ENCODE assay signal across 14 mouse cellular contexts in the genomic region with DNA sequence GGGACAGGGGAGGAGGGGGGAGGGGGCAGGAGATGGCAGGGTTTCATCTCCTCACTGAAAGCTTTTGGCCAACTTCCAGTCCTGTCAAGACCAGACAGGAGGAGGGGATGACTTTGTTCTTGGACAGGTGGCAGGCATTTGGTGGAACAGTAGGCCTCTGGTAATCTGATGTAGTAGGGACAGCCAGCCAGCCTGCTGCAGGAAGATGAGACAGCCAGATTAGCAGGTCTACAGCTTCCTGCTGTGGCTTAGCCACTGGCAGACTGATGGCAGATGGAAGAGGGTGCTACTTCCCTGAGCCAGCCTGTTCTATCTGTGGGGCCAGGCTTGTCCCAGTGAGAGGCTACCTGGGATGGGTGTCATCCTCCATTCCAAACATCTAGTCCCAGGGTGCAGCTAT. TPM values are rescaled to one million over a fixed set of nuclear protein-coding genes. Genes with fewer than 3 reads are reported as not detected.
A peak's percentile ranks its signal among the peaks of the same experiment; 100 is the strongest.
DNase-seq lines count a peak whose midpoint lies in the region; ATAC-seq and TF ChIP-seq lines count a peak whose summit lies in the region.
"Had no signal": no experiment of that assay in that cellular context is flagged by ENCODE, and none has a peak within 500 bp of the region (broad histone marks: within the 10 kb centered on the region; RNA-seq: fewer than 3 reads in every experiment).

No protein-coding gene starts in this region.

- H3K9ac ChIP-seq in intestine, embryonic 16.5 days (ENCODE audit: low read depth, low read length) = peak overlapping the region; percentile 14; the same call in 1 of the 2 replicates
- no peak overlapping the region for H3K9ac ChIP-seq in intestine, embryonic 15.5 days
- no peak overlapping the region for H3K9ac ChIP-seq in hindbrain, postnatal 0 days (replicated peaks; ENCODE audit: low read length)
- H3K9ac ChIP-seq: lung, embryonic 14.5 days; midbrain, embryonic 15.5 days; neural tube, embryonic 13.5 days had no signal

- H3K4me1 ChIP-seq in intestine, embryonic 16.5 days (ENCODE audit: control insufficient read depth, insufficient read depth, low read length) = peaks cover under 1% of the 10 kb centered on the region; the same call in 1 of the 2 replicates
- 0 out of 2 replicates have a peak, but pooled peaks cover 3% of the 10 kb centered on the region for H3K4me1 ChIP-seq in intestine, embryonic 15.5 days (replicated peaks)
- no peaks in the 10 kb centered on the region for H3K4me1 ChIP-seq in hindbrain, postnatal 0 days (ENCODE audit: insufficient read depth, low read length)
- H3K4me1 ChIP-seq: midbrain, embryonic 15.5 days had no signal

- H3K27ac ChIP-seq in intestine, embryonic 16.5 days (ENCODE audit: low read length) = no peak overlapping the region
- no peak overlapping the region for H3K27ac ChIP-seq in intestine, embryonic 15.5 days
- H3K27ac ChIP-seq in hindbrain, postnatal 0 days = peak overlapping the region; percentile 62; the same call in 1 of the 2 replicates
- H3K27ac ChIP-seq: midbrain, embryonic 15.5 days; neural tube, embryonic 13.5 days had no signal

- no peak for TF ChIP-seq CTCF in hindbrain, postnatal 0 days (IDR thresholded peaks at IDR 0.05; ENCODE audit: low read depth)

- no peak overlapping the region for H3K4me3 ChIP-seq in intestine, embryonic 16.5 days (ENCODE audit: low read length)
- no peak overlapping the region for H3K4me3 ChIP-seq in intestine, embryonic 15.5 days (replicated peaks)
- no peak overlapping the region for H3K4me3 ChIP-seq in hindbrain, postnatal 0 days (ENCODE audit: low read length)
- H3K4me3 ChIP-seq: midbrain, embryonic 15.5 days; neural tube, embryonic 13.5 days had no signal

- H3K9me3 ChIP-seq in intestine, embryonic 16.5 days (ENCODE audit: control insufficient read depth, low read length) = no peaks in the 10 kb centered on the region
- no peaks in the 10 kb centered on the region for H3K9me3 ChIP-seq in intestine, embryonic 15.5 days
- H3K9me3 ChIP-seq in hindbrain, postnatal 0 days (ENCODE audit: low read length) = no peaks in the 10 kb centered on the region
- H3K9me3 ChIP-seq: midbrain, embryonic 15.5 days; neural tube, embryonic 13.5 days had no signal

- DNase-seq in MN1 (ENCODE audit: low spot score) = peak; percentile 63
- DNase-seq in cerebellum, adult 9-11 months = peak; percentile 87
- peak; percentile 87 for DNase-seq in hindbrain, postnatal 0 days (ENCODE audit: low spot score)
- no peak for DNase-seq in adrenal gland, postnatal 14 days
- DNase-seq: embryo, embryonic 11 days; gastrocnemius, postnatal 36 days; lung, embryonic 14.5 days; thymus, postnatal 25 days had no signal

- H3K4me2 ChIP-seq in intestine, embryonic 16.5 days (ENCODE audit: low read depth, low read length) = no peak overlapping the region
- no peak overlapping the region for H3K4me2 ChIP-seq in intestine, embryonic 15.5 days (replicated peaks)
- H3K4me2 ChIP-seq in hindbrain, postnatal 0 days (ENCODE audit: low read depth, low read length) = no peak overlapping the region
- H3K4me2 ChIP-seq: lung, embryonic 14.5 days; midbrain, embryonic 15.5 days; neural tube, embryonic 13.5 days had no signal

- H3K27me3 ChIP-seq in intestine, embryonic 16.5 days (replicated peaks; ENCODE audit: control insufficient read depth, insufficient read depth, low read length) = no peaks in the 10 kb centered on the region
- H3K27me3 ChIP-seq in intestine, embryonic 15.5 days (replicated peaks) = no peaks in the 10 kb centered on the region
- no peaks in the 10 kb centered on the region for H3K27me3 ChIP-seq in hindbrain, postnatal 0 days (ENCODE audit: insufficient read depth, low read length)
- H3K27me3 ChIP-seq: midbrain, embryonic 15.5 days; neural tube, embryonic 13.5 days had no signal

- no peak for ATAC-seq in intestine, embryonic 16.5 days
- ATAC-seq in intestine, embryonic 15.5 days = no peak
- ATAC-seq in hindbrain, postnatal 0 days = peak; percentile 38
- no peak for ATAC-seq in inflammation-experienced regulatory T-cells, adult 6 months
- ATAC-seq: midbrain, embryonic 15.5 days had no signal

- H3K36me3 ChIP-seq in intestine, embryonic 16.5 days (ENCODE audit: control insufficient read depth, insufficient read depth, low read length) = peaks cover 17% of the 10 kb centered on the region
- H3K36me3 ChIP-seq in intestine, embryonic 15.5 days = peaks cover 46% of the 10 kb centered on the region
- H3K36me3 ChIP-seq in hindbrain, postnatal 0 days (ENCODE audit: insufficient read depth, low read length) = peaks cover 76% of the 10 kb centered on the region

RNA-seq across cellular contexts. Expression of gene Cel, which starts 17.2 kb away (rescaled TPM):
- 383 and 542 TPM in 2 replicates for polyA plus RNA-seq in intestine, embryonic 16.5 days (2015; fragmentation: Nextera tagmentation; extraction: Ambion mirVana)
- 159 and 428 TPM in 2 replicates for polyA plus RNA-seq in intestine, embryonic 15.5 days (2015; fragmentation: Nextera tagmentation; extraction: Ambion mirVana)
- not detected in 2 replicates for total RNA-seq in hindbrain, postnatal 0 days (2014; rRNA removed)
- polyA plus RNA-seq in hindbrain, postnatal 0 days (2015; fragmentation: Nextera tagmentation; extraction: Ambion mirVana) = not detected in 2 replicates
- total RNA-seq in adrenal gland, postnatal 14 days (2021) = 0.15 TPM in 1 of 2 replicates, not detected in the other
- not detected for polyA plus RNA-seq in inflammation-experienced regulatory T-cells, adult 6 months (2017; shearing (Covaris generic))
- total RNA-seq: gastrocnemius, postnatal 36 days had no signal
- polyA plus RNA-seq: kidney, embryonic 14.5 days; lung, embryonic 14.5 days; neural tube, embryonic 13.5 days had no signal

RNA-seq across cellular contexts. Expression of gene Ralgds, which starts 33.1 kb away (rescaled TPM):
- polyA plus RNA-seq in intestine, embryonic 16.5 days (2015; fragmentation: Nextera tagmentation; extraction: Ambion mirVana) = 19.1 and 21.5 TPM in 2 replicates
- polyA plus RNA-seq in intestine, embryonic 15.5 days (2015; fragmentation: Nextera tagmentation; extraction: Ambion mirVana) = 27.9 and 28.3 TPM in 2 replicates
- 263 and 266 TPM in 2 replicates for total RNA-seq in hindbrain, postnatal 0 days (2014; rRNA removed)
- polyA plus RNA-seq in hindbrain, postnatal 0 days (2015; fragmentation: Nextera tagmentation; extraction: Ambion mirVana) = 74.6 and 76.8 TPM in 2 replicates
- total RNA-seq in adrenal gland, postnatal 14 days (2021) = 27.0 and 35.9 TPM in 2 replicates
- polyA plus RNA-seq in inflammation-experienced regulatory T-cells, adult 6 months (2017; shearing (Covaris generic)) = 1 to 10 TPM; 5.7 to 7.5 (median 5.9) TPM

RNA-seq across cellular contexts. Expression of gene Gtf3c5, which starts 37.6 kb away (rescaled TPM):
- polyA plus RNA-seq in intestine, embryonic 16.5 days (2015; fragmentation: Nextera tagmentation; extraction: Ambion mirVana) = 27.5 and 32.2 TPM in 2 replicates
- polyA plus RNA-seq in intestine, embryonic 15.5 days (2015; fragmentation: Nextera tagmentation; extraction: Ambion mirVana) = 31.8 and 33.8 TPM in 2 replicates
- 23.1 and 28.4 TPM in 2 replicates for total RNA-seq in hindbrain, postnatal 0 days (2014; rRNA removed)
- 27.4 and 29.5 TPM in 2 replicates for polyA plus RNA-seq in hindbrain, postnatal 0 days (2015; fragmentation: Nextera tagmentation; extraction: Ambion mirVana)
- 18.7 and 18.9 TPM in 2 replicates for total RNA-seq in adrenal gland, postnatal 14 days (2021)
- 10 to 100 TPM; 11.3 to 17.4 (median 16.2) TPM for polyA plus RNA-seq in inflammation-experienced regulatory T-cells, adult 6 months (2017; shearing (Covaris generic))

RNA-seq across cellular contexts. Expression of gene Gm10134, which starts 40.1 kb away (rescaled TPM):
- 7.4 and 10.3 TPM in 2 replicates for polyA plus RNA-seq in intestine, embryonic 16.5 days (2015; fragmentation: Nextera tagmentation; extraction: Ambion mirVana)
- polyA plus RNA-seq in intestine, embryonic 15.5 days (2015; fragmentation: Nextera tagmentation; extraction: Ambion mirVana) = 11.8 and 11.9 TPM in 2 replicates
- not detected in 2 replicates for total RNA-seq in hindbrain, postnatal 0 days (2014; rRNA removed)
- 4.0 and 4.8 TPM in 2 replicates for polyA plus RNA-seq in hindbrain, postnatal 0 days (2015; fragmentation: Nextera tagmentation; extraction: Ambion mirVana)
- 1.1 and 3.2 TPM in 2 replicates for total RNA-seq in adrenal gland, postnatal 14 days (2021)
- not detected for polyA plus RNA-seq in inflammation-experienced regulatory T-cells, adult 6 months (2017; shearing (Covaris generic))
- total RNA-seq: gastrocnemius, postnatal 36 days had no signal

RNA-seq across cellular contexts. Expression of gene Gbgt1, which starts 49.3 kb away (rescaled TPM):
- polyA plus RNA-seq in intestine, embryonic 16.5 days (2015; fragmentation: Nextera tagmentation; extraction: Ambion mirVana) = 4.4 and 4.6 TPM in 2 replicates
- 3.7 and 4.0 TPM in 2 replicates for polyA plus RNA-seq in intestine, embryonic 15.5 days (2015; fragmentation: Nextera tagmentation; extraction: Ambion mirVana)
- 3.7 and 8.2 TPM in 2 replicates for total RNA-seq in hindbrain, postnatal 0 days (2014; rRNA removed)
- polyA plus RNA-seq in hindbrain, postnatal 0 days (2015; fragmentation: Nextera tagmentation; extraction: Ambion mirVana) = 1.5 and 1.7 TPM in 2 replicates
- 3.3 and 5.1 TPM in 2 replicates for total RNA-seq in adrenal gland, postnatal 14 days (2021)
- not detected for polyA plus RNA-seq in inflammation-experienced regulatory T-cells, adult 6 months (2017; shearing (Covaris generic))

Comparison
In these comparisons a context has a peak if more than half of its experiments do, and no peak if none do; other contexts are left out.
1. RNA of gene Cel, which starts 17.2 kb away (polyA plus RNA-seq): 383 to 542 TPM in intestine, embryonic 16.5 days and 159 to 428 TPM in intestine, embryonic 15.5 days; not detected in hindbrain, postnatal 0 days and not detected in inflammation-experienced regulatory T-cells, adult 6 months; every median in the first group is over 100 times any median in the second.